Mouse (Mus musculus) cerebellum, adult 8-10 months (tissue): ENCODE measurements at regions not wholly inside any gene's neighbourhood (a gene's known extent, or its start where the extent isn't known, plus 50 kb on each side); places are given as distances from the start of the nearest gene placed in this dataset.
"Not testable (repeated sequence)": the region's sequence is repeated elsewhere in the genome, so short reads cannot be mapped to it uniquely, and the experiment has no call there.

ENCODE experiments used
- DNase-seq: peaks from one replicate; pipeline ENCODE4 v3.0.0; 2022

DNA sequence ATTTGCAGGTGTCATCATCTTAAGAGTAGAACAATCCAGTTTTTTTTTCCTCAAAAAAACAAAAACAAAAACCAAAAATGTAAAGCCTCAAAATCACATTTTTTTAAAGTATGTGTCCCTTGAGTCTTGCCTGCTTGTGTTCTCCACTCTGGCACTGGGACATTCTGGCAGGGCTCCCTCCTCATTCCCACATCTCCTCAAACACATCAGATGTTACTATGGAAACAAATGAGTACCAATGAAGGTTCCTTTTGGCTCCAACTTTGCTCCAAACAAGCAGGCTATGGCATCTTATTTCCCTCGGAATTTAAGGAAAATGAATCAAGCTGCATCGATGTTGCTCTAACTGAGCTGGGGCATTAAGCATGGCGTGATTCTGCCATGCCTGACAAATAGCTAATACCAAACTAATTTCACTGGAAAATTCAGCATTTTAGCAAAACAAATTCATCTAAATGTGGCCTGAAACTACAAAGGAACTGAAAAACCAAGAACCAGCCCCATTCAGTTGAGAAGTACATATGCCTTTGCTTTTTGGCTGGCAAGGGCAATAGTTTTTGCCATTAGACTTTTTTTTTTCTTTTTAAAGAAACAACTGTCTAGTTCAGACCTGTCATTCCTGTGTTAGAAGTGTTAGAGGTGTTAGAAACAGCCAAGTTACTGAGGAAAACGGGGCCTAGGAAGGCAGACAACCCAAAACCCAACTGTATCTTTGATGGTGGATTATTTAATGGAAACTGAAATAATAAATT is 522.2 kb upstream of the 2610301B20Rik start:
- DNase-seq: no peak

DNA sequence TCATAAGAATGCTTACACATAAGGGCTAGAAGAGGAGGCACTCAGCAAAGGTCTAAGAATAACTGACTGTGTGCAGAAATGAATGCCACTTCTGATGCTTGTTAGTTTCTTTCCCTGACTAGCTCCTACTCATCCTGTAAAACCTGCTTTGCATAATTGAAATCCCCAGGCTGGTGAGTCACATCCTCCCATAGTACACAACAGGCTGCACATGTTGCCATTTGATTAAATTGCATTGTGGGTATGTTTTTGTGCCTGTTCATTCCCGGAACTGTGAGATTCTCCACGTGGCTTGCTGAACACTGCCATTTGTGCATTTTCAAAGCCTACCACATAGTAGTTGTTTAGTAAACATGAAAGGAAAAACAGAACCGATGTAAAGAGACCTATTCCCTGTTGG is 516.7 kb upstream of the 2610301B20Rik start:
- no peak for DNase-seq

DNA sequence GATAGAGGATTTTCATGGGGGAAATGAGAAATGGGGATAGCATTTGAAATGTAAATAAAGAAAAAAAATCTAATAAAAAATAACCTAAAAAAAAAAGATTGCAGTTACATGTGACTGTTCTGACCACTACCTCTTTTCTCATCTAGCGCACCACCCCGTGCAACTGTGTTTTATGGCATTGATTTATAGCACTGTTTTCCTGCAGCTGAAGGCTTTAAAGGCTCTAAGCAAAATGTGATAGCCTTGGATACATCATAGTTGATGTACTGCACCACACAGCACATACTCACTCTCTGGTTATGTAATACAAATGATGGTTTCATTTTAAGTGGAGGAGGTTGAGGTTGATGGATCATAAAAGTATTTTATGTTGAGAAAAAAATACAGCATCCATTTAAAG is 484.5 kb upstream of the 2610301B20Rik start:
- DNase-seq: no peak

DNA sequence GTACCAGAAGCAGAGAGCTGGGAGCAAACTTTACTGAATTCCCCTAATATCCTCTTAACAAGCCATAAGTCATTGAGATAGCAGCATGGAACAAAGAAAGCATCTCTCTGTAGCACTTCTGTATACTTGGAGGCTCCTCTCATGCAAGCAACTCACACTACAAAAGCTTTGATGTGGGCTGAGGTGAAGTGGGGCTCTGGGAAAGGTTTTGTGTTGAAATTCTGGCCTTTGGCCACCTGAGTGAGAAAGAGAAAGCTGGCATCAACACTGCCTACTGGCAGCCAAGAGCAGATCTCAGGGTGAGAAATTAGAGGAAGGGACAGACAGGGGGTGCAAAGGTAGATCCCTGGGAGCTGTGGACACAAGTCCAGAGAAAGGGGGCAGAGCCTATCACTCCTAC is 477.0 kb upstream of the 2610301B20Rik start:
- no peak for DNase-seq

DNA sequence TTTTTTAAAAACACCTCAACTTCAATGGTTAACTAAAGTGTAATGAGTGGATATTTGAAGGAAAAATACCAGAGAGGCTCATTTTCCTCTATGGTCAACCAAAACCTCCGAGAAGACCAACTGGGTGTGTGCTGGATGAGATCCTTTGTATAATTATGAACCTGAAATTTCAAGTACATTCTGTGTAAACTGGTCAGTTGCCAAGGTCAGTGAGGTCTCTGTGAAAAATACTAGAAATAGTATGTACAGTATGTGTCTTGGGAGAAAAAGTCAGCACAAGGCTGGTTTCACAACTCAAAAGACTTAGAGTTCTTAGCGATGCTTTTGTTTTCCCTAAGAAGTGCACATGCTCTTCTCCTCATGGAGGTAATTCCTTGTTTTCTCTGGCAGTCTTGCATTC is 476.2 kb upstream of the 2610301B20Rik start:
- no peak for DNase-seq

DNA sequence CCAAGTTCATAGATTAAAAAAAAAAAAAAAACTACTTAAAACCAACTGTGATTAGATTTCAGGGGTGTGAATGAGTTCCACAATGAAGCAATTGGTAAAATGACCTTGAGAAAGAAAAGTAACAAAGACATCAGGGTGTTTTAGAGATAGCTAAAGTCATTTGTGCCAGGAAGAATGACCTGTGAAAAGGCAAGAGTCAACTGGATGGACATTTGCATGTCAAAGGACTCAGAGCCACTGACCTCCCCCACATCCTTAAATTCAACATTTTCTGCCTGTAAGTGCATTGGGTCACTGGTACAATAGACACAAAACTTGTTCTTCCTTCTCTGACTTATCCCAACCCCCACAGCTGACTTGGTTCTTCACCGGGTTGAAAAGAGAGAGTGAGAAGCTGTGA is 474.6 kb upstream of the 2610301B20Rik start:
- DNase-seq: no peak

DNA sequence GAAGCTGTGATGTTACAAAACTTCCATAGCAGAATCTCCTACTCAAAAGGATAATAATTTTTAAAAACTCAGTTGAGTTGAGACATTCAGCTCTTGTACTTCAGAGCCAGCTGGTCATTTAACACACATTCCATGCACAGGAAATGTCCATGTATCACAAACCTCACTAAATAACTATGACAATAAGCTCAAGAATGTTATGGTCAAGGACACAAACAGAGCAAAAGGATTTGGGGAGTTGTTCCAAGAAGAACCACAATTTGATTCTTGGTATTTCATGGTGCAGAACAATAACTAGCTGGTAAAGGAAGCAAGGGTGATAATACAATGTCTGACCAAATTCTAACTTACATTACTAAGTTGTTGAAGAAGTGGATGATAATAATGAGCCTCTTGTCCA is 471.4 kb upstream of the 2610301B20Rik start:
- DNase-seq: no peak

DNA sequence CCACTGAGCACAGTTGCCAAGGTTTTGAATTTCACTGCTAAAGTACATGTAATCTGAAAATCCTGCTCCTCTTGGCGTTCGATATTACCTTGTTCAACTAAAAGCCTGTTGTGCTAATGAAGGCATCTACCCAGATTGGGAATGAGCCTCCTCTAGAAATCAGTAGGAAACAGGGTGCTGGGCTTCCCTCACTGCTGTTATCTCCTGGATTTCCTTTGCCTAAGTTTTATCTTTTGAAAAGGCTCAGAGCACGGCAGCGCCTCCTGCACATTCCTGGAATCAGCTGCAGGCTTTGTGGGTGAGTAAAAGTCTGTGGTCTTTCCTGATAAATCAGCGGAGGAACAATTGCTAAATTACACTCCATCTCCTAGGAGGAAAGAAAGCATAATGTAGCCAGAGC is 469.9 kb upstream of the 2610301B20Rik start:
- no peak for DNase-seq

DNA sequence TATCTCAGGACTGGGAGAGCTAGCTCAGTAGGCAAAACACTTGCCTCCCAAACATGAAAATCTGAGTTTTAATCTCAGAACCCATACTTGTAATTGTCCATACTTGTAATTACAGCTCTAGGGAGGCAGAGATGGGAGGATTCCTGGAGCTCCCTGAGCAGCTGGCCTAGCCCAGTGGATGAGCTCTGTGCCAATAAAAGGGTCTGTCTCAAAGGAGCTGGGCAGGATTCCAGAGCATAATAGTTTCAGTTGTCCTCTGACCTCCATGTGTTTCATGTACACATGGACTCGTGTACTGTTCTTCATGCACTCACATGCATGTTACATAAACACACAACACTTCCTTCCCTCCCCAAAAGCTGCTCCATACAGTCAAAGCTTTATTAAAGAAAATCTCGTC is 469.2 kb upstream of the 2610301B20Rik start:
- DNase-seq: no peak

DNA sequence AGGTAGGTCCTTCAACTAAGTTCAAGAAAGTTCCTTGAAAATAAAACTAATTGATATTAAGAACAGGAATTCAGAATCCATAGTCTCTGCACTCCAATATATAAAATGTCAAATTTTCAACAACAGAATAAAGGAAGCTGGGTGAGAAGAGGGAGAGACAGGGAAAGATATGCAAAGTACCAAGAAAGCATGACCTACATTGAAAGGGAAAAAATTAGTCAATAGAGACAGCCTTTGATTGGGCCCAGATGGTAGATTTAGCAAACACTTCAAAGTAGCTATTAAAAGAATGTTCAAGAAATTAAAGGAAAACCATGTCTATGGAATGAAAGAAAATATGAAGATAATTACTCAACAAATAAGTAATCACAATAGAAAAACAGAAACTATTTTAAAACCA is 460.0 kb upstream of the 2610301B20Rik start:
- DNase-seq: no peak

DNA sequence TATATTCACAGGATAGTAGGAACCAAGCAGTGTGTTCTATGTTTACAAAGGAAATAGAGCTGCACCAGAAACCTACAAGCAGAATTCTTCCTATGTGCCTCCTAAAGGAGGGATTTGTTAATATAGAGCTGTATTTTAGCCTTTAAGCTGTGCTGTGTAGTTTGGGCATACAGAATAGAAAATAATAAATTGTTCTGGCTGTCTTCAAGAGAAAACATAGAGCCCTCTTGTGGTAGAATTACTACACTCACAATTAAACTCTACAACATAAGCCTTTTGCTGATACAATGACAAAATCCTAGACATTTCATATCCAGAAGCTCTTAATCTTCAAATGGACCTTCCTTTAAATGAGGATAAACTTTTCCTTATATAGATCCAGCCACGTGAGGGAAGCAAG is 452.9 kb upstream of the 2610301B20Rik start:
- DNase-seq: no peak

DNA sequence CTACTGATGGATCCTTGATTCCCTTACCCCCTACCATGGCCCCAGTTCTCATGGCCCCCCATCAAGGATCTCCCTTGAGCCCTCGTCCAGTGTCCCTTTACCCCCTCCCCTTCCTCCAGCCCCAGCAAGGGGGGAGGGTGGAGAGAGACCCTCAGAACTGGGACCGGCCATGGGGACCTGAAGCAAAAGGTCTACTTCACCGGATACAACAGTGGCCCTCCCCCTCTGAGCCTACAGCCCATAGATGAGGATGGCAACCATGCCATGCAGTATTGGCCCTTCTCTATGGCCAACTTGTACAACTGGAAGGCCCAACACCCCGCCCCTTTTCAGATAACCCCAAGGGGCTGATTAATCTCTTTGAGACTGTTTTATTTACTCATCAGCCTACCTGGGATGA is 439.9 kb upstream of the 2610301B20Rik start:
- DNase-seq: no peak

DNA sequence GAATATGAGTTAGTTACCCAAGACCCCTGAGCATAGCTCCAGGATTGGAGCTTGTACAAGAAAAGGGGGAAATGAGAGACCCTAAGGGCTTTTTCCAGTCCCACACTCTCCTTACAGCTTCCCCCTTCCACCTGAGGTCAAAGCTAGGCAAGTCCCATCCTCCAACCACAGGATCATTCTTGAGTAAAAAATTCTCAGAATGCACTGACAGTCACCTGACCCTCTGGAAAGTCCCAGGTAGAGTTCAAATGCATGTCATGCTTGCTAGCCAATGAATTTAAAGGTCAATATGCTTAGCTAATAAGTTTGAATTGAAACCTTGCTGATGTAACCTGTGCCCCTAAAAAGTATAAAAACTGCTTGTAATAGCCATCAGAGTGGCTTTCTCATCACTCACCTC is 434.4 kb upstream of the 2610301B20Rik start:
- DNase-seq: not testable (repeated sequence)

DNA sequence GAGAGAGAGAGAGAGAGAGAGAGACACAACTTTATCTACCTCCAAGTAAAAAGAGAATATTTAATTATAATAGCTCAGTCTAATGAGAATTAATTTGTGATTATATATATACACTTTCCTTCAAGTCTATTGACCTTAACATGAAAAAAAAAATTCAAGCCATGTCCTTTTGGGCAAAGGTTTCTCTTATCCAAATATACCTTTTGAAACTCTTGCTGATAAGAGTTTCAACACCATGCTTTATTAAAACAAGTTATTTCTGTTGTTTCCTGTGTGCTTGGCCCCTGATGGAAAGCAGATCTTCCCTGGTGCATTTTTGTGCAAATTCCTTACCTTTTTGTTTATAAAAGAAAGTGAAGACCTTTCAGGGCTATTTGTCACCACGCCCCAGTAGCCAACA is 414.7 kb upstream of the 2610301B20Rik start:
- DNase-seq: no peak

DNA sequence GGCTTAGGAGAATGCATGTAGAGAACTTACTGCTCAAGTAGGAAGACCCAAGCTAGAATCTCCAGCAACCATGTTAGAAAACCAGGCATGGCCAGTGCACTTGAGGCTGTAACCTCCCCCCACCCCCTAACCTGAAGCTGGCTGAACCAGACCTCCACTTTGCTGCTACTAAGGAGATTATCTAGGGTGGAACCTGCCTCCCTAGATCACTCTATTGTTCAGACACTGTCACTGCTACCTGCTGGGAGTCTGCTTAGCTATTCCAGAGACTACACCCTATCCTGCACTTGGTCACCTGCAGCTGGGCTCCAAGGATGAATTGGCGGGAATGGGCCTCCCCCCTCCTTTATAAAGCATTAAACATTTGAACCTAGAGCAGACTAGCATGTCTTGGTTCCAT is 393.4 kb upstream of the 2610301B20Rik start:
- DNase-seq: no peak

DNA sequence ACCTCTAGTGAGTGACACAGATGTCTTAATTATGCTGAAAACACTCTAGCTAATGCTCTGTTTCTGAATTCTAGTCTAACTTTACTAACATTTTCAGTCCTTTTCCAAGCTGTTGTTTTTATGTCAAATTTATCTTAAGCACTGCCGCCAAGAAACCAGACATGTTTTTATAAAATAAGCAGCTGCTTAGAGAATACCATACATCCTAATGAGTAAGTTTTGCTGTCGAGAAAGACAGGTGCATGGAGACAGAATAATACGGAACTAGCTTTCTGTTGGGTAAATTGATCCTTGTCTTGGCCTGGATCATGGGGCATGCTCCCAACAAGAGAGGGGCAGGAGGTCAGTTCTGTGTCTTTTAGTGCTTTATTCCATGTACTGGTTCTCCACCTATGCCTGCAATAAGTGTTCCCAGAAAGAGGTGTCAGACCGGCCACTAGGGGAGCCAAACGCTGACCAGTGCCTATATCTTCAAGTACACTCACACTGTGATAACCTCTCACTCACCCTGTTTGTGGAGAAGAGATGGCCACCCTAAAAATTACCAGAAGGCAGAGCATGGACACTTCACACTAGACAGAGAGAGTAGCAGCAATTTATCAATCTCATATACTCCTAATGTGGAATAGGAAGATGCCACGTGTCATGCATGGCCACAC is 366.0 kb upstream of the 2610301B20Rik start:
- DNase-seq: no peak

DNA sequence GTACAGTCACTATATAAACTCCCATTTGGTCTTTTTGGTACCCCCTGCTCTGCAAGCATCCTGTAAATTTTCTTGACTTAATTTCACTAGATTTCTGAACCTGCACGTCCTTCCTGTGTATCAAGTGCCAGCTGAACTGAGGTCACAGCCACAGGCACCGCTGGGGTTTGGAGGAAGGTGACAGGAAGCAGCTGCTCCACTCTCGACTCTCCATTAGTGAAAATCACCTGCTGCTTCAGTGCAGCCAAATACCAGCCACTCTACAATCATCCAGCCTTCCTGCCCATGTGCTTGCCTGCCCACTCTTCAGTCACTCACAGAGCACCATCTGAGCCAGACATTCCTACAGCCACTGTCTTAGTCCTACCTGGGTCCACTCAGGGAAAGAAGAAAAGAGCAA is 364.3 kb upstream of the 2610301B20Rik start:
- no peak for DNase-seq

DNA sequence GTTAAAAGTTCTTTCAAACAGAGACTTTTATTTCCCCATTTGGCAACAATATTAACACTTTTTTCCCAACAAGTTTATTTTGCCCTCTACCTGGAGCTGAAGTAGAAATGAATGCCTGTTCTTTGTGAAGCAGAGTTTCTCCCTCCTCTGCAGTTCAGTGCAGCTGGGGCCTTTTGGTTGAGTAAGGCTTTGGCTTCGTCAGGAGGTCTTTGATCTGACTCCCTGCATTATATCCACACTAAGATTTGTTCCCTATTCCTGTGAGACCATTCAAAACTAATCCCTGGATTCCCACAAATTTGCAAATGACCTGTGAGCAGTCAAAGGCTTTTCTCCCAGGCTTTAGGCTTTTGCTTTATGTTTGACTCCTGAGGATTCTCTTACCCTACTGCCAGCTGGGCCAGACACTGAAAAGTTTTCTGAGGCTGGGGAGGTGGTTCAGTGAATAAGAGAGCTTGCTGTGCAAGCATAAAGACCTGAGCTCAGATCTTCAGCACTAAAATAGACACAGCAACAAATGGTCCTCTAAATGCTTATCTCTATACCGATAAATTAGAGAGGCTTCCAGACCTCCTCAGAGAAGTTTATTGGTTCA is 323.5 kb upstream of the 2610301B20Rik start:
- DNase-seq: no peak

DNA sequence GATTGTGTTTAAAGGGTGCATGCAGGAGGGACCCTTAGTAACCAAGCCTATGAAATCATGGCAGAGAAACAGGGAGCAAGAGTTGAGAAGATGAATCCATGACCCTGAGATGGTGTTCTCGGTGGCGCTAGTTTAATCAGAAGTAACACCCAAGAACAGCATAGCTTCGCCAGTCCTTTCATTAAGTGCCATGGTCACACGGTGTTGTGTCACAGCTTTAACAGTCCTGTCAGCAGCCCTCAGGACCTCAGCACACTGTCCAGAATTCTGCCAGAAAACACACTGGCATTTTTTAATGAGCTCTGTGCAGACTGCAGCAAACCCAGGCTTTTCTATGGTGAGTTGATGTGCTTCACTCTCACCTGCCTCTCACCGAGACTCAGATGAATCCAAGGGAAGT is 320.6 kb upstream of the 2610301B20Rik start:
- DNase-seq: no peak

DNA sequence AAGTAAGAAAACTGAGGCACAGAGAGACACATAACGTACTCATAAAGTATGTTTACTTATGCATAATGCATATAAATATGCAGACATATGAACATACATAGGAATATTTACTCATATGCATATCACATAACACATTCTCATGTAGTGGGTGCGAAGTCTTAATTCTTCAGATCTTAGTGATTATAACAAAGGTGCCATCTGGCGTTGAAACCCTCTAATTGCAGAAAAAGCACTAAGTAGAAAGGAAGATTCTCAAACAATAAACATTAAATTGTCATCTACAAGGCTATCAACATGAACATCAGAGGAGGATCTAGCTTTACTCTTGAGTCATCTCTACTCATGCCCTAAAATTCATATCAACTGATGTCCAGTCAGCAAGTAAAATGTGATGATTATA is 314.2 kb upstream of the 2610301B20Rik start:
- no peak for DNase-seq

DNA sequence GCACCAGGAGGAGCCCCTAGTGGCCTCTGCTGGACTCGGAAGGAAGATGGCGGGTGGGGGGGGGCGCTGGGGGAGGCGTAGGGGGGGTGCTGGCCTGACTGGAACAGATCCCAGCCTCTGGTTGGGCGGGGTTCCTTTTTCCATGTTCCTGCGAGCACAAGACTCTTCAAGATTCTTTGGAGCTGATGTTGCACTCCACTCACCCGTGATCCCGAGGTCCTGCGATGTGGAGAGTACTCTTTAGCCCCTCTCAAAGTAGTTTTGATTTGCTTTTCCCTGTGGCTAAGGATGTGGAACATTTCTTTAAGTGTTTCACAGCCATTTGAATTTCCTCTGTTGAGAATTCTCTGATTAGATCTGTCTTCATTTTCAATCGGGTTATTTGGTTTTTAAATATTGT is 269.8 kb upstream of the 2610301B20Rik start:
- DNase-seq: no peak

DNA sequence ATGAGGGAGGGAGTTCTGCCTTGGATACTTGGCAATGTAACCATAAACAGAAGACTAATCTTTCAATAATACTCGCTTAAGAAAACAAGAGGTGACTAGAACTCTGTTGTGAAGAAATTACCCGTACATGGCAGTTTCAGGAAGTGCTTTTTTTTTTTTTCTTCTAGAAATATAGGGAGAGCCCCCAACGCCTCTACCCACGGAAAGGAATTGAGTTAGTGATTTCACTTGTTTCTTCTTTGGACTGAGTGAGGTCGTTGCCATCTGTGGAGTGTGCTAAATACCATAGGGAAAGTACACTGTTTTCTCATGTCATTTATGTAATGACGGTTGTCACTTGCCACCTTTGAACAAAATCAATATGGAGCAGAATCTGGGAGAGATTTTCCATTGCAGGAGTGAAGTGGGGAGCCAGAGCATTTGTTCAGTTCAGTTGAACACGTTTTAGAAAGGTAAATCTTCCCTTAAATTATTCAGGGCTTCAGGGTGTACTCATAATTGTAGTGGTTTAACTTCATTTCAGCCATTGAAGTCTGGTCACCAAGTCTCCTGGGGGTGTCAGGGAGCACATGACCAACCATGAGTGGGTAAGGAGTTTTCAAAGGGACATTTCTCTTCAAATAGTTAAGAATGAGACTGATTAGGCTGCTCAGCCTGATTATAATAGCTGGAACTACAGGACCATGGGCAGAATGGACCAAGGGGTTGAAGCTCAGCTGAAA is 266.3 kb upstream of the 2610301B20Rik start:
- no peak for DNase-seq

DNA sequence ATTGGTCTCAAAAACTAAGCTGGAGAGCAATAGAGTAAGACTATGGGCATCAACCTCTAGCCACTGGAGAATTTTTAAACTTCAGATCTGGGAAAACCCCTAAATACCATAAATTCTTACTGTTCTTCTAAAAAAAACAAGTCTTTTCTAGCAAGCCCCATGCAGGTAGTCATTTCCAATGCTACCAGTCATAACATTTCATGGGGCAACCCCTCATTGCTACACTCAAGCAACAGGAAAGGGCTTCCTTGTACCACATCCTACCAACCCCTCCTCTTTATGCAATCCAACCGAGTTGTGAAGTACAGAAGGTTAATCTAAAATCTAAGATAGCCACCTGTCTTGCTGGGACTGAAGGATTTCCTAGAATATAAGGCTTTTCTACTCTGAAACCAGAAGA is 263.5 kb upstream of the 2610301B20Rik start:
- no peak for DNase-seq
